Mouse (Mus musculus): Measurements from ENCODE around the gene H6pd. TPM values are rescaled to one million over a fixed set of nuclear protein-coding genes. Genes with fewer than 3 reads are reported as not detected.
"Not testable (repeated sequence)": the region's sequence is repeated elsewhere in the genome, so short reads cannot be mapped to it uniquely, and the experiment has no call there.

H6pd gene
- polyA plus RNA-seq, 1 experiment from 2014 or later: 10.6 TPM

GRCm38 (mm10) chr4:150041346-150042110 lies 32.7 kb upstream of the H6pd start:
- ATAC-seq (ENCODE audit: extremely low read depth, insufficient number of reproducible peaks, low FRiP score, low TSS enrichment): no peak
- Histone ChIP-seq H3K27ac (replicated peaks) (no peak overlapping the region), H3K4me1 (no peaks in the 10 kb centered on the region), H3K36me3 (no peaks in the 10 kb centered on the region), H3K9me3 (no peaks in the 10 kb centered on the region), H3K9ac (no peak overlapping the region), H3K4me3 (no peak overlapping the region), H3K27me3 (replicated peaks) (peaks cover 47% of the 10 kb centered on the region), H3K4me2 (no peak overlapping the region)
- WGBS: 62% methylated on average over 10 of the region's 10 CpGs

GRCm38 (mm10) chr4:150040856-150041255 lies 32.0 kb upstream of the H6pd start:
- not testable (repeated sequence) for H3K4me3 ChIP-seq; H3K9me3 ChIP-seq; H3K36me3 ChIP-seq; ATAC-seq (ENCODE audit: extremely low read depth, insufficient number of reproducible peaks, low FRiP score, low TSS enrichment); H3K9ac ChIP-seq; H3K4me2 ChIP-seq; H3K4me1 ChIP-seq; H3K27ac ChIP-seq (replicated peaks)
- WGBS: 71% methylated on average over 1 of the region's 1 CpGs
- H3K27me3 ChIP-seq (replicated peaks): peaks cover 47% of the 10 kb centered on the region

- Histone ChIP-seq H3K9ac (no peak overlapping the region), H3K27me3 (replicated peaks) (peaks cover 44% of the 10 kb centered on the region), H3K9me3 (no peaks in the 10 kb centered on the region), H3K4me3 (no peak overlapping the region), H3K4me1 (peaks cover 7% of the 10 kb centered on the region; the same call in 1 of the 2 replicates), H3K36me3 (no peaks in the 10 kb centered on the region), H3K27ac (replicated peaks) (no peak overlapping the region), H3K4me2 (no peak overlapping the region)
- WGBS: 79% methylated on average over 9 of the region's 9 CpGs
- no peak for ATAC-seq (ENCODE audit: extremely low read depth, insufficient number of reproducible peaks, low FRiP score, low TSS enrichment)
Observed at GRCm38 (mm10) chr4:150040003-150040581, 31.3 kb upstream of the H6pd start.

- no peak overlapping the region for H3K9ac ChIP-seq
- H3K36me3 ChIP-seq: no peaks in the 10 kb centered on the region
- no peak overlapping the region for H3K4me3 ChIP-seq
- WGBS: 80% methylated on average over 7 of the region's 7 CpGs
- no peak for ATAC-seq (ENCODE audit: extremely low read depth, insufficient number of reproducible peaks, low FRiP score, low TSS enrichment)
- H3K27ac ChIP-seq (replicated peaks): no peak overlapping the region
- H3K9me3 ChIP-seq: no peaks in the 10 kb centered on the region
- H3K27me3 ChIP-seq (replicated peaks): peaks cover 53% of the 10 kb centered on the region
- H3K4me1 ChIP-seq: peaks cover 12% of the 10 kb centered on the region
- no peak overlapping the region for H3K4me2 ChIP-seq
Observed at GRCm38 (mm10) chr4:150038533-150038932, 29.7 kb upstream of the H6pd start.

- no peak overlapping the region for H3K27ac ChIP-seq (replicated peaks)
- H3K36me3 ChIP-seq: no peaks in the 10 kb centered on the region
- no peak overlapping the region for H3K4me3 ChIP-seq
- H3K9me3 ChIP-seq: no peaks in the 10 kb centered on the region
- 54% methylated on average over 6 of the region's 6 CpGs for WGBS
- H3K4me2 ChIP-seq: no peak overlapping the region
- H3K4me1 ChIP-seq: peaks cover 23% of the 10 kb centered on the region
- H3K27me3 ChIP-seq (replicated peaks): peaks cover 72% of the 10 kb centered on the region
- H3K9ac ChIP-seq: no peak overlapping the region
- ATAC-seq (ENCODE audit: extremely low read depth, insufficient number of reproducible peaks, low FRiP score, low TSS enrichment): no peak
Observed at GRCm38 (mm10) chr4:150036094-150036493, 27.3 kb upstream of the H6pd start.

- Histone ChIP-seq H3K4me3 (no peak overlapping the region), H3K9ac (no peak overlapping the region), H3K27ac (replicated peaks) (no peak overlapping the region), H3K9me3 (no peaks in the 10 kb centered on the region), H3K4me1 (peaks cover 28% of the 10 kb centered on the region), H3K36me3 (no peaks in the 10 kb centered on the region), H3K4me2 (no peak overlapping the region), H3K27me3 (replicated peaks) (peaks cover 80% of the 10 kb centered on the region)
- no peak for ATAC-seq (ENCODE audit: extremely low read depth, insufficient number of reproducible peaks, low FRiP score, low TSS enrichment)
- WGBS: 16% methylated on average over 10 of the region's 10 CpGs
Observed at GRCm38 (mm10) chr4:150035280-150035679, 26.5 kb upstream of the H6pd start.

GRCm38 (mm10) chr4:150033261-150033671 lies 24.4 kb upstream of the H6pd start:
- H3K4me3 ChIP-seq: peak overlapping the region; percentile 42
- peak overlapping the region; percentile 59 for H3K9ac ChIP-seq
- H3K27ac ChIP-seq (replicated peaks): no peak overlapping the region
- WGBS: 3% methylated on average over 28 of the region's 31 CpGs
- no peak for ATAC-seq (ENCODE audit: extremely low read depth, insufficient number of reproducible peaks, low FRiP score, low TSS enrichment)
- no peaks in the 10 kb centered on the region for H3K36me3 ChIP-seq
- H3K9me3 ChIP-seq: no peaks in the 10 kb centered on the region
- H3K4me2 ChIP-seq: peak overlapping the region; percentile 67
- H3K4me1 ChIP-seq: peaks cover 36% of the 10 kb centered on the region
- peaks cover 84% of the 10 kb centered on the region for H3K27me3 ChIP-seq (replicated peaks)

- no peak for ATAC-seq (ENCODE audit: extremely low read depth, insufficient number of reproducible peaks, low FRiP score, low TSS enrichment)
- peak overlapping the region; percentile 62 for H3K4me3 ChIP-seq
- 29% methylated on average over 14 of the region's 14 CpGs for WGBS
- H3K27me3 ChIP-seq (replicated peaks): peaks cover 94% of the 10 kb centered on the region
- peaks cover 38% of the 10 kb centered on the region for H3K4me1 ChIP-seq
- no peaks in the 10 kb centered on the region for H3K36me3 ChIP-seq
- H3K9me3 ChIP-seq: no peaks in the 10 kb centered on the region
- peak overlapping the region; percentile 76 for H3K9ac ChIP-seq
- H3K27ac ChIP-seq (replicated peaks): no peak overlapping the region
- peak overlapping the region; percentile 92 for H3K4me2 ChIP-seq
Observed at GRCm38 (mm10) chr4:150031234-150031890, 22.5 kb upstream of the H6pd start.

GRCm38 (mm10) chr4:150030449-150031233 lies 21.8 kb upstream of the H6pd start:
- 1% methylated on average over 28 of the region's 28 CpGs for WGBS
- Histone ChIP-seq H3K4me2 (peak overlapping the region; percentile 92), H3K4me1 (peaks cover 40% of the 10 kb centered on the region), H3K36me3 (no peaks in the 10 kb centered on the region), H3K27ac (replicated peaks) (no peak overlapping the region), H3K9me3 (no peaks in the 10 kb centered on the region), H3K9ac (peak overlapping the region; percentile 76), H3K27me3 (replicated peaks) (peaks cover 87% of the 10 kb centered on the region), H3K4me3 (peak overlapping the region; percentile 62)
- ATAC-seq (ENCODE audit: extremely low read depth, insufficient number of reproducible peaks, low FRiP score, low TSS enrichment): no peak

- WGBS: 6% methylated on average over 11 of the region's 11 CpGs
- ATAC-seq (ENCODE audit: extremely low read depth, insufficient number of reproducible peaks, low FRiP score, low TSS enrichment): no peak
Observed at GRCm38 (mm10) chr4:150029885-150030284, 21.1 kb upstream of the H6pd start.

GRCm38 (mm10) chr4:150023518-150023917 lies 14.7 kb upstream of the H6pd start:
- no peaks in the 10 kb centered on the region for H3K9me3 ChIP-seq
- no peak overlapping the region for H3K9ac ChIP-seq
- peaks cover 18% of the 10 kb centered on the region for H3K4me1 ChIP-seq
- 55% methylated on average over 7 of the region's 7 CpGs for WGBS
- no peak overlapping the region for H3K4me2 ChIP-seq
- H3K36me3 ChIP-seq: no peaks in the 10 kb centered on the region
- H3K27me3 ChIP-seq (replicated peaks): peaks cover 26% of the 10 kb centered on the region
- no peak for ATAC-seq (ENCODE audit: extremely low read depth, insufficient number of reproducible peaks, low FRiP score, low TSS enrichment)
- H3K4me3 ChIP-seq: no peak overlapping the region
- H3K27ac ChIP-seq (replicated peaks): no peak overlapping the region

More at GRCm38 (mm10) chr4:150029885-150030284, 21.1 kb upstream of the H6pd start:
- no peak overlapping the region for H3K27ac ChIP-seq (replicated peaks)
- peaks cover 43% of the 10 kb centered on the region for H3K4me1 ChIP-seq
- H3K4me3 ChIP-seq: peak overlapping the region; percentile 62
- peak overlapping the region; percentile 76 for H3K9ac ChIP-seq
- peaks cover 82% of the 10 kb centered on the region for H3K27me3 ChIP-seq (replicated peaks)
- H3K9me3 ChIP-seq: no peaks in the 10 kb centered on the region
- no peaks in the 10 kb centered on the region for H3K36me3 ChIP-seq
- peak overlapping the region; percentile 92 for H3K4me2 ChIP-seq
